Mouse (Mus musculus) ES-Bruce4 (cell line): ENCODE measurements around the gene Dapk2. TPM values are rescaled to one million over a fixed set of nuclear protein-coding genes. Genes with fewer than 3 reads are reported as not detected.

Source experiments
- H3K27ac ChIP-seq: 2 replicates; pipeline ENCODE4 v1.5.1; 2012; ENCODE audit warnings: low read length, inconsistent platforms; ENCODE audit not compliant: insufficient read depth
- H3K27me3 ChIP-seq: 2 replicates; pipeline ENCODE4 v1.6.1; 2012; ENCODE audit warnings: mild to moderate bottlenecking, low read length, inconsistent platforms; ENCODE audit not compliant: control insufficient read depth, poor library complexity, insufficient read depth, severe bottlenecking
- H3K36me3 ChIP-seq: 2 replicates; pipeline ENCODE4 v1.6.1; 2012; ENCODE audit warnings: inconsistent platforms, mild to moderate bottlenecking, low read length, moderate library complexity; ENCODE audit not compliant: control insufficient read depth, poor library complexity, insufficient read depth, severe bottlenecking
- H3K4me1 ChIP-seq: one replicate; pipeline ENCODE4 v1.8.1; 2011; ENCODE audit warnings: low read length; ENCODE audit not compliant: control insufficient read depth, insufficient read depth
- H3K4me3 ChIP-seq: 2 replicates; pipeline ENCODE4 v1.5.1; 2011; ENCODE audit warnings: low read depth, mild to moderate bottlenecking, low read length
- H3K9ac ChIP-seq: 2 replicates; pipeline ENCODE4 v1.6.1; 2012; ENCODE audit warnings: low read depth, mild to moderate bottlenecking, inconsistent platforms; ENCODE audit not compliant: poor library complexity, severe bottlenecking
- H3K9me3 ChIP-seq: replicated peaks from 2 replicates; pipeline ENCODE4 v1.6.1; 2012; ENCODE audit warnings: mild to moderate bottlenecking, low read length, inconsistent platforms; ENCODE audit not compliant: control insufficient read depth, poor library complexity, insufficient read depth, severe bottlenecking
- CTCF ChIP-seq: IDR thresholded peaks from one replicate; pipeline ENCODE4 v1.8.1; 2011; ENCODE audit warnings: low read depth, low read length
- EP300 ChIP-seq: IDR thresholded peaks from 2 replicates; pipeline ENCODE4 v1.6.1; 2011; ENCODE audit warnings: low read depth, low read length; ENCODE audit not compliant: insufficient read depth
- POLR2A ChIP-seq: IDR thresholded peaks from one replicate; pipeline ENCODE4 v1.8.1; 2011; ENCODE audit warnings: low read length; ENCODE audit not compliant: insufficient read depth
- polyA plus RNA-seq: library from polyadenylated mRNA; stranded (reverse); fragments of >200 nt; gene quantifications from 2 replicates; pipeline ENCODE4 v1.2.4, GENCODE M21; 2011; ENCODE audit warnings: low read depth; ENCODE audit not compliant: missing spikeins, insufficient read depth, insufficient read length

Gene Dapk2
- polyA plus RNA-seq, 1 experiment, result 0.45 TPM

GRCm38 (mm10) chr9:66271726-66272125 lies 113.7 kb downstream of the Dapk2 start:
- H3K27ac ChIP-seq, result no peak overlapping the region

GRCm38 (mm10) chr9:66273632-66274031 lies 115.6 kb downstream of the Dapk2 start:
- Histone ChIP-seq H3K27me3 (no peaks in the 10 kb centered on the region), H3K9me3 (no peaks in the 10 kb centered on the region), H3K36me3 (no peaks in the 10 kb centered on the region), H3K9ac (no peak overlapping the region), H3K4me3 (no peak overlapping the region), H3K4me1 (peaks cover 5% of the 10 kb centered on the region), H3K27ac (no peak overlapping the region)
- TF ChIP-seq EP300, result no peak
- TF ChIP-seq POLR2A, result no peak
- TF ChIP-seq CTCF, result no peak

More at GRCm38 (mm10) chr9:66271726-66272125, 113.7 kb downstream of the Dapk2 start:
- Histone ChIP-seq H3K4me3 (no peak overlapping the region), H3K36me3 (no peaks in the 10 kb centered on the region), H3K4me1 (peaks cover 4% of the 10 kb centered on the region), H3K9ac (no peak overlapping the region), H3K9me3 (no peaks in the 10 kb centered on the region), H3K27me3 (no peaks in the 10 kb centered on the region)
- no peak for TF ChIP-seq CTCF
- TF ChIP-seq EP300, result no peak
- no peak for TF ChIP-seq POLR2A

GRCm38 (mm10) chr9:66274657-66275056 lies 116.6 kb downstream of the Dapk2 start:
- Histone ChIP-seq H3K36me3 (no peaks in the 10 kb centered on the region), H3K9me3 (no peaks in the 10 kb centered on the region), H3K9ac (no peak overlapping the region), H3K27ac (no peak overlapping the region), H3K27me3 (no peaks in the 10 kb centered on the region), H3K4me1 (peaks cover 5% of the 10 kb centered on the region), H3K4me3 (no peak overlapping the region)
- TF ChIP-seq CTCF, result no peak

- no peak overlapping the region for H3K4me3 ChIP-seq
- TF ChIP-seq EP300 (no peak), POLR2A (no peak), CTCF (no peak)
- no peaks in the 10 kb centered on the region for H3K9me3 ChIP-seq
- no peaks in the 10 kb centered on the region for H3K27me3 ChIP-seq
- H3K9ac ChIP-seq, result no peak overlapping the region
- H3K36me3 ChIP-seq, result no peaks in the 10 kb centered on the region
- H3K4me1 ChIP-seq, result peaks cover 5% of the 10 kb centered on the region
- H3K27ac ChIP-seq, result no peak overlapping the region
These were observed 117.4 kb downstream of the Dapk2 start for GRCm38 (mm10) chr9:66275267-66275991.

DNA sequence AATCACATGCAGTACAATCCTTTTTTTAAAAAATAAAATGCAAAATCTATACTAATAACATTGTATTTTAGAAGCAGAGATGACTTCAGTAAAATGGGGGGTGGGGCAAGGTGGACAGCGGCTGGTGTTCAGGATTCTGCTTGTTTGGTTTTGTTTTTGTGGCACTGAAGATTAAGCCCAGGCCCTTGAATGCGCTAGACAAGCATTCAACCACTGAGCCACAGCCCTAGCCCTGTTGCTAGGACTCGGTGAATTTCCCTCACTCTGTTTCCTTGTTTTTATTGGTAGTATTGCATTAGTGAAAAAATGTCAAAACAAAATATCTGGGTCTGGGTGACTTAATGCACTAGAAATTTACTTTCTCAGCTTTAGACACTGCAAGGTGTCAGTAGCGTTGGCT lies 118.0 kb downstream of the Dapk2 start:
- Histone ChIP-seq H3K9me3 (no peaks in the 10 kb centered on the region), H3K27me3 (no peaks in the 10 kb centered on the region), H3K27ac (no peak overlapping the region), H3K9ac (no peak overlapping the region), H3K4me1 (peaks cover 5% of the 10 kb centered on the region), H3K36me3 (no peaks in the 10 kb centered on the region), H3K4me3 (no peak overlapping the region)
- TF ChIP-seq CTCF (no peak), POLR2A (no peak), EP300 (no peak)

DNA sequence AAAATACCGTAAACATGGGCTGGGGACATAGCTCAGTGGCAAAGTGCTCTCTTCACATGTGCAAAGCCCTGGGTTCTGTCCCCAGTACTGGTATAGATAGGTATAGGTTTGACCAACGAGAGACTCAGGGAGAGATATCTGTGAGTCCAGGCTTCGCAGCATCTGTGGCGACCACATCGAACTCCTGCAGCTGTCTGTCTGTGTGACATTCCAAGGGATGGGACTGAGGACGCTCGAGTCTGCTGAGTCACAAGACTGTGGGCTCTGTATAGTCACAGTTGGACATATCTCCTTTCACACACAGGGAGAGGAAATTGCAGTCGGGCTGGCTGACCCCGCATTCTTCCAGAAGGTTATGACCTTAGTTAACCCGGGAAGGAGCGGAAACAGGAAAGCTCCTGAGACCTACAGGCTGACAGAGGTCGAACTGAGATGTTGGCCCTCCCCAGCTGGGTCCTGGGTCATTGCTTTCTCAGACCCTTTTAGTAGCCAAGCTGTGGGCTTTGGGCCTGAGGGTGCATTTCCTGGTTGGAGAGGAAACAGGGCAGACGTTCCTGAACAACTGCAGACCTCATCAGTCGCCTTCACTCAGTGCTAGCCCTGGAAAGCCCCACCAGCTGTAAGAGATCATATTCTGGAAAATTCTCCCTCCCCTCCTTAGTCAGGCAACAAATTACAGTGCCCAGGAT lies 118.8 kb downstream of the Dapk2 start:
- Histone ChIP-seq H3K27ac (no peak overlapping the region), H3K9ac (no peak overlapping the region), H3K9me3 (no peaks in the 10 kb centered on the region), H3K27me3 (no peaks in the 10 kb centered on the region), H3K4me3 (no peak overlapping the region), H3K36me3 (no peaks in the 10 kb centered on the region), H3K4me1 (peaks cover 4% of the 10 kb centered on the region)
- TF ChIP-seq CTCF, result no peak
- no peak for TF ChIP-seq EP300
- TF ChIP-seq POLR2A, result no peak
